8 mouse cellular contexts compared by ENCODE assay signal in the genomic region with DNA sequence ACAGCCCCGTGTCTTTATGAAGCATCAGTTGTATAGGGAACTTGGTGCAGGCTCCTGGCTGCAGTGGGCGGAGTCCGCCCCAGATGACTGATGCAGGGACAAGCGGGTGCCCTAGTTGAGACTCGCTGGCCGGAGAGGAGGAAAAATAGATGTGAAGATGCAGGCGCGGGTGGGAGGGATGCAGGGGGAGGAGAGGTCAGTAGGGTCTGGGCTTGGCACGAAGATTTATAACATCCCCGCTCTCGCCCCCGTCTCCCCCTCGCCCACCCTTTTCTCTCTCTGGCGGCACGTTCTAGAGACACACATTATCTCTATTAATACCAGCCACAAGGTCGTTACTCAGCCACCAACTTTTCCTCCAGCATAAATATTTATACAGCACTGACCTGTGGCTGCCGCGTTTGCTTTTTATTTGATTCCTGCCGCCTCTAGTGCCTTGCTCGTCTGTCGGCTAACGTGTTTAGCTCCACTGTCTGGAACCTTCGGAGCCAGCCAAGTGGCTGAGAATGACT.
DNase-seq lines count a peak whose midpoint lies in the region; ATAC-seq and TF ChIP-seq lines count a peak whose summit lies in the region.

No protein-coding gene starts in this region.

- TF ChIP-seq CTCF in midbrain, postnatal 0 days (IDR thresholded peaks at IDR 0.05) = no peak

- ATAC-seq in heart, embryonic 13.5 days (ENCODE audit: extremely low read depth, insufficient number of reproducible peaks, low FRiP score, low TSS enrichment) = no peak
- ATAC-seq in intestine, embryonic 16.5 days = no peak
- no peak for ATAC-seq in midbrain, postnatal 0 days (ENCODE audit: low FRiP score)

- H3K4me1 ChIP-seq in heart, embryonic 13.5 days = peaks cover 13% of the 10 kb centered on the region
- peaks cover 15% of the 10 kb centered on the region for H3K4me1 ChIP-seq in embryonic facial prominence, embryonic 10.5 days
- peaks cover 5% of the 10 kb centered on the region; the same call in 1 of the 2 replicates for H3K4me1 ChIP-seq in intestine, embryonic 16.5 days (ENCODE audit: control insufficient read depth, insufficient read depth, low read length)
- no peaks in the 10 kb centered on the region; the same call in 1 of the 2 replicates for H3K4me1 ChIP-seq in midbrain, postnatal 0 days (ENCODE audit: insufficient read depth, low read length)

- H3K27ac ChIP-seq in heart, embryonic 13.5 days (replicated peaks) = no peak overlapping the region
- H3K27ac ChIP-seq in embryonic facial prominence, embryonic 10.5 days (replicated peaks) = peak overlapping the region; percentile 21; the same call in 1 of the 2 replicates
- no peak overlapping the region for H3K27ac ChIP-seq in intestine, embryonic 16.5 days (ENCODE audit: low read length)
- H3K27ac ChIP-seq in midbrain, postnatal 0 days (ENCODE audit: low read depth, low read length) = no peak overlapping the region

- 9% methylated on average over 23 of the region's 23 CpGs for WGBS in heart, embryonic 13.5 days
- 13% methylated on average over 23 of the region's 23 CpGs for WGBS in embryonic facial prominence, embryonic 10.5 days
- WGBS in intestine, embryonic 16.5 days = 4% methylated on average over 23 of the region's 23 CpGs
- WGBS in midbrain, postnatal 0 days = 15% methylated on average over 23 of the region's 23 CpGs

- H3K36me3 ChIP-seq in heart, embryonic 13.5 days = no peaks in the 10 kb centered on the region
- H3K36me3 ChIP-seq in embryonic facial prominence, embryonic 10.5 days (replicated peaks) = no peaks in the 10 kb centered on the region
- H3K36me3 ChIP-seq in intestine, embryonic 16.5 days (ENCODE audit: control insufficient read depth, insufficient read depth, low read length) = no peaks in the 10 kb centered on the region
- H3K36me3 ChIP-seq in midbrain, postnatal 0 days (ENCODE audit: insufficient read depth, low read length) = no peaks in the 10 kb centered on the region

- H3K27me3 ChIP-seq in heart, embryonic 13.5 days (replicated peaks) = peaks cover 26% of the 10 kb centered on the region
- H3K27me3 ChIP-seq in embryonic facial prominence, embryonic 10.5 days (replicated peaks; ENCODE audit: low read depth, poor library complexity, severe bottlenecking) = peaks cover 61% of the 10 kb centered on the region
- H3K27me3 ChIP-seq in intestine, embryonic 16.5 days (replicated peaks; ENCODE audit: control insufficient read depth, insufficient read depth, low read length) = 0 out of 2 replicates have a peak, but pooled peaks cover 9% of the 10 kb centered on the region
- peaks cover 4% of the 10 kb centered on the region; the same call in 1 of the 2 replicates for H3K27me3 ChIP-seq in midbrain, postnatal 0 days (ENCODE audit: insufficient read depth, low read length)

- peak overlapping the region; percentile 42; the same call in 1 of the 2 replicates for H3K9ac ChIP-seq in heart, embryonic 13.5 days
- H3K9ac ChIP-seq in intestine, embryonic 16.5 days (ENCODE audit: low read depth, low read length) = no peak overlapping the region
- no peak overlapping the region for H3K9ac ChIP-seq in midbrain, postnatal 0 days (replicated peaks; ENCODE audit: low read length, poor library complexity, severe bottlenecking)

- no peak for DNase-seq in heart, postnatal 36 days
- peak; percentile 61 for DNase-seq in embryonic facial prominence, embryonic 10.5 days (ENCODE audit: low spot score)
- peak; percentile 36 for DNase-seq in midbrain, postnatal 0 days (ENCODE audit: low spot score)
- no peak for DNase-seq in frontal cortex, postnatal 25 days (ENCODE audit: low spot score in 2 of 2)
- no peak for DNase-seq in left cerebral cortex, adult 11 months (ENCODE audit: low spot score)
- DNase-seq in urinary bladder, adult 2 months (ENCODE audit: low spot score) = no peak

- H3K9me3 ChIP-seq in heart, embryonic 13.5 days = peaks cover 3% of the 10 kb centered on the region; the same call in 1 of the 2 replicates
- 0 out of 2 replicates have a peak, but pooled peaks cover 5% of the 10 kb centered on the region for H3K9me3 ChIP-seq in embryonic facial prominence, embryonic 10.5 days
- no peaks in the 10 kb centered on the region for H3K9me3 ChIP-seq in intestine, embryonic 16.5 days (ENCODE audit: control insufficient read depth, low read length)
- no peaks in the 10 kb centered on the region for H3K9me3 ChIP-seq in midbrain, postnatal 0 days (ENCODE audit: low read length)

- peak overlapping the region; percentile 64 for H3K4me2 ChIP-seq in heart, embryonic 13.5 days
- H3K4me2 ChIP-seq in intestine, embryonic 16.5 days (ENCODE audit: low read depth, low read length) = peak overlapping the region; percentile 43
- peak overlapping the region; percentile 44 for H3K4me2 ChIP-seq in midbrain, postnatal 0 days (ENCODE audit: low read depth, low read length, poor library complexity, severe bottlenecking)

- intact Hi-C loops in heart, postnatal 36 days (cut with DNase I) = no loop called here

- peak overlapping the region; percentile 38 for H3K4me3 ChIP-seq in heart, embryonic 13.5 days
- H3K4me3 ChIP-seq in embryonic facial prominence, embryonic 10.5 days = peak overlapping the region; percentile 42
- peak overlapping the region; percentile 17 for H3K4me3 ChIP-seq in intestine, embryonic 16.5 days (ENCODE audit: low read length)
- H3K4me3 ChIP-seq in midbrain, postnatal 0 days (ENCODE audit: low read depth, low read length) = peak overlapping the region; percentile 25

Comparison
In these comparisons a context has a peak if more than half of its experiments do, and no peak if none do; other contexts are left out.
1. DNase-seq: peak in embryonic facial prominence, embryonic 10.5 days (single experiment) and midbrain, postnatal 0 days (single experiment); none in heart, postnatal 36 days (0 of 2), frontal cortex, postnatal 25 days (0 of 2), left cerebral cortex, adult 11 months (single experiment) and urinary bladder, adult 2 months (single experiment).
2. Peak in every context shown above with its lines, with median percentiles within 50 percentile points of each other: H3K4me2 ChIP-seq and H3K4me3 ChIP-seq.